8 mouse cellular contexts compared by ENCODE assay signal in genomic region chr3:131112573-131112955, GRCm38 (mm10). TPM values are rescaled to one million over a fixed set of nuclear protein-coding genes. Genes with fewer than 3 reads are reported as not detected.
DNase-seq lines count a peak whose midpoint lies in the region; ATAC-seq and TF ChIP-seq lines count a peak whose summit lies in the region.

No protein-coding gene starts in this region.

- no peak for DNase-seq in heart, adult 9 months (ENCODE audit: low spot score in 2 of 2)
- no peak for DNase-seq in hindbrain, embryonic 14.5 days (ENCODE audit: low spot score)
- no peak for DNase-seq in frontal cortex, postnatal 25 days (ENCODE audit: low spot score in 2 of 2)
- DNase-seq in MN1 (ENCODE audit: low spot score), result no peak

- H3K27me3 ChIP-seq in heart, embryonic 13.5 days (replicated peaks), result peaks cover 64% of the 10 kb centered on the region
- H3K27me3 ChIP-seq in ES-Bruce4 (ENCODE audit: control insufficient read depth, insufficient read depth, low read length, poor library complexity, severe bottlenecking), result peaks cover 29% of the 10 kb centered on the region
- peaks cover 52% of the 10 kb centered on the region for H3K27me3 ChIP-seq in hindbrain, embryonic 14.5 days (ENCODE audit: control insufficient read depth, insufficient read depth, low read length)
- no peaks in the 10 kb centered on the region for H3K27me3 ChIP-seq in midbrain, embryonic 15.5 days (replicated peaks)

- peak overlapping the region; percentile 98 for H3K4me2 ChIP-seq in heart, embryonic 13.5 days
- peak overlapping the region; percentile 54 for H3K4me2 ChIP-seq in hindbrain, embryonic 14.5 days (replicated peaks)
- peak overlapping the region; percentile 65 for H3K4me2 ChIP-seq in midbrain, embryonic 15.5 days

- H3K27ac ChIP-seq in heart, embryonic 13.5 days (replicated peaks), result no peak overlapping the region
- H3K27ac ChIP-seq in ES-Bruce4 (ENCODE audit: insufficient read depth, low read length), result no peak overlapping the region
- no peak overlapping the region for H3K27ac ChIP-seq in hindbrain, embryonic 14.5 days
- H3K27ac ChIP-seq in midbrain, embryonic 15.5 days, result peak overlapping the region; percentile 88

- H3K36me3 ChIP-seq in heart, embryonic 13.5 days, result 0 out of 2 replicates have a peak, but pooled peaks cover 5% of the 10 kb centered on the region
- no peaks in the 10 kb centered on the region for H3K36me3 ChIP-seq in ES-Bruce4 (ENCODE audit: control insufficient read depth, insufficient read depth, low read length, poor library complexity, severe bottlenecking)
- H3K36me3 ChIP-seq in hindbrain, embryonic 14.5 days (replicated peaks; ENCODE audit: control insufficient read depth, insufficient read depth), result no peaks in the 10 kb centered on the region
- H3K36me3 ChIP-seq in midbrain, embryonic 15.5 days (replicated peaks), result no peaks in the 10 kb centered on the region; the same call in 1 of the 2 replicates

- no peak for TF ChIP-seq POLR2A in ES-Bruce4 (IDR thresholded peaks at IDR 0.05; ENCODE audit: insufficient read depth, low read length)

- TF ChIP-seq EP300 in ES-Bruce4 (IDR thresholded peaks at IDR 0.05; ENCODE audit: insufficient read depth, low read depth, low read length), result no peak

- no peak for TF ChIP-seq CTCF in ES-Bruce4 (IDR thresholded peaks at IDR 0.05; ENCODE audit: low read depth, low read length)

- peak overlapping the region; percentile 82 for H3K9ac ChIP-seq in heart, embryonic 13.5 days
- 0 out of 2 replicates have a peak overlapping the region, but pooled peaks have one; percentile 25 for H3K9ac ChIP-seq in ES-Bruce4 (ENCODE audit: low read depth, poor library complexity, severe bottlenecking)
- peak overlapping the region; percentile 53; the same call in 1 of the 2 replicates for H3K9ac ChIP-seq in hindbrain, embryonic 14.5 days
- H3K9ac ChIP-seq in midbrain, embryonic 15.5 days, result peak overlapping the region; percentile 74

- peak overlapping the region; percentile 65 for H3K4me3 ChIP-seq in heart, embryonic 13.5 days
- peak overlapping the region; percentile 56 for H3K4me3 ChIP-seq in ES-Bruce4 (ENCODE audit: low read depth, low read length)
- peak overlapping the region; percentile 38 for H3K4me3 ChIP-seq in hindbrain, embryonic 14.5 days (replicated peaks; ENCODE audit: low read length)
- H3K4me3 ChIP-seq in midbrain, embryonic 15.5 days, result peak overlapping the region; percentile 57

- WGBS in heart, embryonic 13.5 days, result under 1% methylated on average over 7 of the region's 7 CpGs
- 0% methylated on average over 7 of the region's 7 CpGs for WGBS in hindbrain, embryonic 14.5 days
- 1% methylated on average over 7 of the region's 7 CpGs for WGBS in midbrain, embryonic 15.5 days

- H3K4me1 ChIP-seq in heart, embryonic 13.5 days, result peaks cover 36% of the 10 kb centered on the region
- no peaks in the 10 kb centered on the region for H3K4me1 ChIP-seq in ES-Bruce4 (ENCODE audit: control insufficient read depth, insufficient read depth, low read length)
- H3K4me1 ChIP-seq in hindbrain, embryonic 14.5 days (replicated peaks; ENCODE audit: control insufficient read depth, insufficient read depth, low read length), result peaks cover 18% of the 10 kb centered on the region; the same call in 1 of the 2 replicates
- peaks cover 44% of the 10 kb centered on the region for H3K4me1 ChIP-seq in midbrain, embryonic 15.5 days

- ATAC-seq in heart, embryonic 13.5 days (ENCODE audit: extremely low read depth, insufficient number of reproducible peaks, low FRiP score, low TSS enrichment), result no peak
- no peak for ATAC-seq in hindbrain, embryonic 14.5 days (ENCODE audit: low FRiP score)
- no peak for ATAC-seq in midbrain, embryonic 15.5 days (replicated peaks)
- no peak for ATAC-seq in frontal cortex, adult (ENCODE audit: low TSS enrichment)

- H3K9me3 ChIP-seq in heart, embryonic 13.5 days, result no peaks in the 10 kb centered on the region
- H3K9me3 ChIP-seq in ES-Bruce4 (replicated peaks; ENCODE audit: control insufficient read depth, insufficient read depth, low read length, poor library complexity, severe bottlenecking), result no peaks in the 10 kb centered on the region
- no peaks in the 10 kb centered on the region for H3K9me3 ChIP-seq in hindbrain, embryonic 14.5 days (ENCODE audit: control insufficient read depth, low read length)
- H3K9me3 ChIP-seq in midbrain, embryonic 15.5 days, result no peaks in the 10 kb centered on the region

RNA-seq across cellular contexts. Expression of gene Lef1, which starts 2.3 kb away (rescaled TPM):
- 8.1 and 9.8 TPM in 2 replicates for polyA plus RNA-seq in heart, embryonic 13.5 days (2015; fragmentation: Nextera tagmentation; extraction: Ambion mirVana)
- 3.4 and 5.4 TPM in 2 replicates for polyA plus RNA-seq in ES-Bruce4 (2011; ENCODE audit: insufficient read depth, insufficient read length, low read depth, missing spikeins)
- polyA plus RNA-seq in hindbrain, embryonic 14.5 days (2014; fragmentation: Nextera tagmentation; extraction: Ambion mirVana), result 9.8 and 10.3 TPM in 2 replicates
- 71.4 and 79.6 TPM in 2 replicates for polyA plus RNA-seq in midbrain, embryonic 15.5 days (2015; fragmentation: Nextera tagmentation; extraction: Ambion mirVana)

Comparison
In these comparisons a context has a peak if more than half of its experiments do, and no peak if none do; other contexts are left out.
1. H3K9ac ChIP-seq: peak in every context shown above with its lines; median percentile 82 in heart, embryonic 13.5 days; 74 in midbrain, embryonic 15.5 days; 53 in hindbrain, embryonic 14.5 days; 25 in ES-Bruce4.